Comparison of ENCODE assay signal across 18 mouse cellular contexts in the genomic region with DNA sequence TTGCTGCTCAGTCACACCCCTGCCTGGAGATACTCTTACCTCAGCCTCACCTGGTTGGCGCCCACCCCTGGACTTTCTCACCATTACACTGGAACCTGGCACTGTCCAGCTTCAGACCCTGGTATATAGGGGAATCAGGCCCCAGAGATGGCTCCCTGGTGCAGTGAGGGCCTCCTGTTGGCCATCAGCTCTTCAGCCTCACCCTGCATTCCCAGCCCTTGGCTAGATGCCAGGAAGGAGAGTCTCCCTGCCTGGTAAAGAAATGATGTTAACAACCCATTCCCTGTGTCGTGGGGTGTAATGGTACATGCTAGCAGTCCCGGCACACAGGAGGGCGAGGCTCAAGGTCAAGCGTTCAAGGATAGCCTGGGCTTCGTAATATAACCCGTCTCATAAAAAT.
DNase-seq lines count a peak whose midpoint lies in the region; ATAC-seq lines count a peak whose summit lies in the region.
"Had no signal": no experiment of that assay in that cellular context is flagged by ENCODE, and none has a peak within 500 bp of the region (broad histone marks: within the 10 kb centered on the region; RNA-seq: fewer than 3 reads in every experiment).

No protein-coding gene starts in this region.

- DNase-seq in heart, postnatal 4 days, result no peak
- peak; percentile 21 for DNase-seq in kidney, postnatal 10 days
- DNase-seq in kidney, adult 8-10 months, result no peak
- no peak for DNase-seq in urinary bladder, postnatal 4 days (ENCODE audit: low spot score in 2 of 2)
- DNase-seq: cerebellum, postnatal 36 days; gastrocnemius, postnatal 25 days; heart, postnatal 36 days; kidney, adult 9 months; kidney, postnatal 36 days; right cerebral cortex, adult 18-20 months; thymus, postnatal 14 days had no signal

- ATAC-seq in heart, embryonic 11.5 days (replicated peaks; ENCODE audit: insufficient number of reproducible peaks, low FRiP score, low TSS enrichment), result no peak
- ATAC-seq in neural tube, embryonic 13.5 days (ENCODE audit: low read depth), result peak; percentile 25; the same call in 1 of the 2 replicates
- no peak for ATAC-seq in neural tube, embryonic 15.5 days (ENCODE audit: low FRiP score)

- WGBS in heart, embryonic 11.5 days (ENCODE audit: insufficient replicate concordance), result 68% methylated on average over 7 of the region's 7 CpGs
- WGBS in neural tube, embryonic 13.5 days, result 57% methylated on average over 7 of the region's 7 CpGs
- WGBS in neural tube, embryonic 15.5 days, result 53% methylated on average over 7 of the region's 7 CpGs

- no peaks in the 10 kb centered on the region for H3K27me3 ChIP-seq in heart, embryonic 11.5 days (ENCODE audit: control insufficient read depth, insufficient read depth, low read length)
- H3K27me3 ChIP-seq in neural tube, embryonic 13.5 days, result no peaks in the 10 kb centered on the region
- no peaks in the 10 kb centered on the region for H3K27me3 ChIP-seq in neural tube, embryonic 15.5 days (replicated peaks)
- H3K27me3 ChIP-seq: forebrain, embryonic 12.5 days; limb, embryonic 15.5 days; liver, embryonic 15.5 days had no signal

- H3K27ac ChIP-seq in heart, embryonic 11.5 days (ENCODE audit: low read depth, low read length), result 0 out of 2 replicates have a peak overlapping the region, but pooled peaks have one; percentile 22
- H3K27ac ChIP-seq in neural tube, embryonic 13.5 days (replicated peaks), result peak overlapping the region; percentile 56
- no peak overlapping the region for H3K27ac ChIP-seq in neural tube, embryonic 15.5 days (replicated peaks)
- H3K27ac ChIP-seq: forebrain, embryonic 12.5 days; limb, embryonic 15.5 days; liver, embryonic 15.5 days had no signal

- H3K9ac ChIP-seq in heart, embryonic 11.5 days (ENCODE audit: low read depth, low read length), result no peak overlapping the region
- 0 out of 2 replicates have a peak overlapping the region, but pooled peaks have one; percentile 22 for H3K9ac ChIP-seq in neural tube, embryonic 13.5 days
- no peak overlapping the region for H3K9ac ChIP-seq in neural tube, embryonic 15.5 days (replicated peaks)
- H3K9ac ChIP-seq: forebrain, embryonic 12.5 days; limb, embryonic 15.5 days; liver, embryonic 15.5 days had no signal

- H3K4me3 ChIP-seq in heart, embryonic 11.5 days (ENCODE audit: low read depth, low read length), result no peak overlapping the region
- H3K4me3 ChIP-seq in neural tube, embryonic 13.5 days, result no peak overlapping the region
- H3K4me3 ChIP-seq in neural tube, embryonic 15.5 days (replicated peaks), result no peak overlapping the region
- H3K4me3 ChIP-seq: forebrain, embryonic 12.5 days; limb, embryonic 15.5 days; liver, embryonic 15.5 days; myocyte had no signal

- no peaks in the 10 kb centered on the region for H3K9me3 ChIP-seq in heart, embryonic 11.5 days (replicated peaks; ENCODE audit: control insufficient read depth, low read length)
- no peaks in the 10 kb centered on the region for H3K9me3 ChIP-seq in neural tube, embryonic 13.5 days
- H3K9me3 ChIP-seq in neural tube, embryonic 15.5 days (replicated peaks), result no peaks in the 10 kb centered on the region
- H3K9me3 ChIP-seq: forebrain, embryonic 12.5 days; limb, embryonic 15.5 days; liver, embryonic 15.5 days had no signal

- H3K4me1 ChIP-seq in heart, embryonic 11.5 days (ENCODE audit: control insufficient read depth, insufficient read depth, low read length), result peaks cover 18% of the 10 kb centered on the region
- peaks cover 46% of the 10 kb centered on the region for H3K4me1 ChIP-seq in neural tube, embryonic 13.5 days (replicated peaks)
- H3K4me1 ChIP-seq in neural tube, embryonic 15.5 days, result peaks cover 25% of the 10 kb centered on the region
- H3K4me1 ChIP-seq: liver, embryonic 15.5 days had no signal

- no peak overlapping the region for H3K4me2 ChIP-seq in heart, embryonic 11.5 days
- H3K4me2 ChIP-seq in neural tube, embryonic 13.5 days, result no peak overlapping the region
- H3K4me2 ChIP-seq in neural tube, embryonic 15.5 days, result no peak overlapping the region
- H3K4me2 ChIP-seq: forebrain, embryonic 12.5 days; limb, embryonic 15.5 days; liver, embryonic 15.5 days had no signal

- H3K36me3 ChIP-seq in heart, embryonic 11.5 days (ENCODE audit: control insufficient read depth, insufficient read depth, low read length), result no peaks in the 10 kb centered on the region
- H3K36me3 ChIP-seq in neural tube, embryonic 13.5 days, result no peaks in the 10 kb centered on the region
- no peaks in the 10 kb centered on the region for H3K36me3 ChIP-seq in neural tube, embryonic 15.5 days
- H3K36me3 ChIP-seq: forebrain, embryonic 12.5 days; limb, embryonic 15.5 days; liver, embryonic 15.5 days had no signal
